Mouse (Mus musculus) lung, postnatal 0 days (tissue): ENCODE data around the gene Thap8.

ENCODE experiments used
- CTCF ChIP-seq: IDR thresholded peaks from 2 replicates; pipeline ENCODE4 v1.5.1; 2016; ENCODE audit warnings: antibody characterized with exemption, mild to moderate bottlenecking
- EP300 ChIP-seq: IDR thresholded peaks from 2 replicates; pipeline ENCODE4 v1.6.1; 2016; ENCODE audit warnings: antibody characterized with exemption, mild to moderate bottlenecking, control low read depth

DNA sequence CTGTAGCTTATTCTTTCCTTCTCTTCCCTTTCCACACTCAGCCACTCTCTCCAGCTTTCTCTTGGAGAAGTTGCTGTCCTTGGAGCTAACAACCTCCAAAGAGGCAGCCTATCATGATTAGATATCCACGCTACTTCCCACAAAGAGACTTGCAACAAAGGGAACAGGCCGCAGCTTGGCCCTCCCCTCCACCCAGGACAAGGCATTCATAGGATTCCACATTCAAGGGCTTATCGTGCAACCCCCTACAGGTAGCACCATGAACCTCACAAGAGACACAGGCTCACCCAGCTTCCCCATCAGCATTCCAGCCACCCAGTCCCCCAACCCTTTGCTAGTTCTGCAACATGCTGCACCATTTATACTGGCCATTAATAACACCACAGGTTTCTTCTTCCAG is 13.1 kb upstream of the Thap8 start:
- TF ChIP-seq CTCF (no peak), EP300 (no peak)
